34 mouse cellular contexts compared by ENCODE assay signal in genomic region chr11:50407235-50407634, GRCm38 (mm10). TPM values are rescaled to one million over a fixed set of nuclear protein-coding genes. Genes with fewer than 3 reads are reported as not detected.
DNase-seq lines count a peak whose midpoint lies in the region; ATAC-seq and TF ChIP-seq lines count a peak whose summit lies in the region.
"Had no signal": no experiment of that assay in that cellular context is flagged by ENCODE, and none has a peak within 500 bp of the region (broad histone marks: within the 10 kb centered on the region; RNA-seq: fewer than 3 reads in every experiment).

No protein-coding gene starts in this region.

- TF ChIP-seq EP300 in stomach, postnatal 0 days (optimal IDR thresholded peaks at IDR 0.05) = no peak

- H3K9ac ChIP-seq in stomach, postnatal 0 days (ENCODE audit: low read length) = no peak overlapping the region
- H3K9ac ChIP-seq: embryonic facial prominence, embryonic 13.5 days; forebrain, embryonic 12.5 days; forebrain, embryonic 15.5 days; heart, embryonic 13.5 days; hindbrain, embryonic 14.5 days had no signal

- no peak overlapping the region for H3K27ac ChIP-seq in stomach, postnatal 0 days (replicated peaks)
- H3K27ac ChIP-seq: embryonic facial prominence, embryonic 13.5 days; forebrain, embryonic 12.5 days; forebrain, embryonic 15.5 days; heart, adult 2 months; heart, embryonic 10.5 days; heart, embryonic 13.5 days; hindbrain, embryonic 14.5 days; hindbrain, postnatal 0 days had no signal

- no peaks in the 10 kb centered on the region for H3K27me3 ChIP-seq in stomach, postnatal 0 days (ENCODE audit: control insufficient read depth, insufficient read depth, low read length)
- H3K27me3 ChIP-seq: CH12.LX; embryonic facial prominence, embryonic 13.5 days; forebrain, embryonic 12.5 days; forebrain, embryonic 15.5 days; heart, embryonic 13.5 days; Patski had no signal

- H3K36me3 ChIP-seq in stomach, postnatal 0 days (ENCODE audit: control insufficient read depth, insufficient read depth, low read length) = peaks cover 18% of the 10 kb centered on the region

- DNase-seq in adrenal gland, adult 2 months = peak; percentile 52
- DNase-seq in adrenal gland, postnatal 25 days = no peak
- peak; percentile 26 for DNase-seq in embryo, embryonic 10 days (ENCODE audit: low spot score)
- DNase-seq in embryo, embryonic 9.5 days (ENCODE audit: extremely low spot score) = no peak
- DNase-seq in adrenal gland, postnatal 36 days = peak; percentile 36 to 51
- peak; percentile 29 for DNase-seq in embryo, embryonic 11 days
- DNase-seq in stomach, postnatal 0 days (ENCODE audit: low spot score) = no peak
- DNase-seq in neural tube, embryonic 10.5 days (ENCODE audit: extremely low spot score, low spot score) = no peak
- DNase-seq: B cell, adult 2 months; cerebellum, adult 18-20 months; cerebellum, adult 9-10 months; cerebellum, postnatal 14 days; gastrocnemius, postnatal 10 days; gastrocnemius, postnatal 36 days; heart, adult 2 months; heart, postnatal 14 days; heart, postnatal 4 days; kidney, adult 18-20 months had no signal

- H3K9me3 ChIP-seq in stomach, postnatal 0 days (ENCODE audit: control insufficient read depth, low read length) = no peaks in the 10 kb centered on the region
- H3K9me3 ChIP-seq: embryonic facial prominence, embryonic 13.5 days; forebrain, embryonic 12.5 days; forebrain, embryonic 15.5 days; G1E; heart, embryonic 10.5 days; heart, embryonic 13.5 days had no signal

- no peaks in the 10 kb centered on the region for H3K4me1 ChIP-seq in stomach, postnatal 0 days (replicated peaks; ENCODE audit: control insufficient read depth, insufficient read depth)
- H3K4me1 ChIP-seq: embryonic facial prominence, embryonic 13.5 days; forebrain, embryonic 12.5 days; forebrain, embryonic 15.5 days had no signal

- 57% methylated on average over 6 of the region's 6 CpGs for WGBS in stomach, postnatal 0 days

- no peak for TF ChIP-seq CTCF in stomach, postnatal 0 days (IDR thresholded peaks at IDR 0.05; ENCODE audit: low read depth)

- no peak for ATAC-seq in stomach, postnatal 0 days (ENCODE audit: low FRiP score, low TSS enrichment)
- ATAC-seq: forebrain, embryonic 15.5 days; hindbrain, postnatal 0 days; inflammation-experienced regulatory T-cells, adult 6 months; intestine, embryonic 16.5 days; Patski had no signal

- H3K4me3 ChIP-seq in stomach, postnatal 0 days (ENCODE audit: low read depth, low read length) = no peak overlapping the region
- H3K4me3 ChIP-seq: embryonic facial prominence, embryonic 13.5 days; erythroblast, embryonic 14.5 days; forebrain, embryonic 12.5 days; forebrain, embryonic 15.5 days; heart, adult 2 months; heart, embryonic 10.5 days; heart, embryonic 13.5 days had no signal

- no peak overlapping the region for H3K4me2 ChIP-seq in stomach, postnatal 0 days (replicated peaks; ENCODE audit: low read depth)
- H3K4me2 ChIP-seq: embryonic facial prominence, embryonic 13.5 days; forebrain, embryonic 12.5 days; forebrain, embryonic 15.5 days; heart, embryonic 13.5 days; hindbrain, embryonic 14.5 days had no signal

RNA-seq across cellular contexts. Expression of gene Rufy1, which starts 23.7 kb away (rescaled TPM):
- total RNA-seq in adrenal gland, adult 2 months (2021) = 10 to 100 TPM; 33.8 to 45.8 TPM
- polyA plus RNA-seq in adrenal gland, adult 2 months (2012; rRNA removed) = 23.5 and 24.6 TPM in 2 replicates
- 37.8 and 41.8 TPM in 2 replicates for total RNA-seq in adrenal gland, postnatal 25 days (2021)
- total RNA-seq in adrenal gland, postnatal 36 days (2021) = 10 to 100 TPM; 38.2 to 39.8 TPM
- polyA plus RNA-seq in stomach, postnatal 0 days (2015; fragmentation: Nextera tagmentation; extraction: Ambion mirVana) = 18.7 and 22.8 TPM in 2 replicates

RNA-seq across cellular contexts. Expression of gene Hnrnph1, which starts 30.4 kb away (rescaled TPM):
- total RNA-seq in adrenal gland, adult 2 months (2021) = 100 to 1,000 TPM; 225 to 240 TPM
- polyA plus RNA-seq in adrenal gland, adult 2 months (2012; rRNA removed) = 13.4 and 13.7 TPM in 2 replicates
- total RNA-seq in adrenal gland, postnatal 25 days (2021) = 310 and 324 TPM in 2 replicates
- total RNA-seq in adrenal gland, postnatal 36 days (2021) = 100 to 1,000 TPM; 212 to 305 TPM
- 113 and 115 TPM in 2 replicates for polyA plus RNA-seq in stomach, postnatal 0 days (2015; fragmentation: Nextera tagmentation; extraction: Ambion mirVana)

RNA-seq across cellular contexts. Expression of gene Cby3, which starts 53.0 kb away (rescaled TPM):
- not detected for total RNA-seq in adrenal gland, adult 2 months (2021)
- polyA plus RNA-seq in adrenal gland, adult 2 months (2012; rRNA removed) = 0.57 TPM in 1 of 2 replicates, not detected in the other
- not detected in 2 replicates for total RNA-seq in adrenal gland, postnatal 25 days (2021)
- not detected for total RNA-seq in adrenal gland, postnatal 36 days (2021)
- 0.15 and 0.28 TPM in 2 replicates for polyA plus RNA-seq in stomach, postnatal 0 days (2015; fragmentation: Nextera tagmentation; extraction: Ambion mirVana)
- total RNA-seq: CH12.LX; G1E; gastrocnemius, adult 18-20 months; gastrocnemius, postnatal 10 days; gastrocnemius, postnatal 36 days; granulocyte monocyte progenitor cell, adult 5-6 weeks; heart, adult 2 months; heart, postnatal 14 days; heart, postnatal 4 days had no signal
- polyA plus RNA-seq: erythroblast, embryonic 14.5 days; forebrain, embryonic 12.5 days; G1E; heart, embryonic 13.5 days; heart, embryonic 16.5 days; inflammation-experienced regulatory T-cells, adult 6 months; Patski had no signal

Comparison
In these comparisons a context has a peak if more than half of its experiments do, and no peak if none do; other contexts are left out.
1. DNase-seq: peak in adrenal gland, adult 2 months (single experiment), embryo, embryonic 10 days (single experiment), adrenal gland, postnatal 36 days (2 of 2) and embryo, embryonic 11 days (single experiment); none in adrenal gland, postnatal 25 days (single experiment), embryo, embryonic 9.5 days (single experiment), stomach, postnatal 0 days (single experiment) and neural tube, embryonic 10.5 days (single experiment).